Mouse (Mus musculus) neural tube, embryonic 14.5 days (tissue): ENCODE measurements around the gene Nufip2. TPM values are rescaled to one million over a fixed set of nuclear protein-coding genes. Genes with fewer than 3 reads are reported as not detected.
A peak's percentile ranks its signal among the peaks of the same experiment; 100 is the strongest.

ENCODE experiments used
- ATAC-seq: fragments of 200-750 bp; cut with Nextera tagmentation; 2 replicates; pipeline ENCODE4 v1.8.0; 2017; ENCODE audit warnings: low read depth, mild to moderate bottlenecking, moderate TSS enrichment, moderate library complexity
- H3K27ac ChIP-seq: fragments of 300-500 bp; sonication (generic); 2 replicates; pipeline ENCODE4 v1.5.1; 2014; ENCODE audit warnings: low read depth, mild to moderate bottlenecking, control low read depth, low read length, moderate library complexity, mixed read lengths
- H3K27me3 ChIP-seq: fragments of 300-500 bp; sonication (generic); 2 replicates; pipeline ENCODE4 v1.6.1; 2014; ENCODE audit warnings: low read length; ENCODE audit not compliant: control insufficient read depth, insufficient read depth
- H3K36me3 ChIP-seq: fragments of 300-500 bp; sonication (generic); 2 replicates; pipeline ENCODE4 v1.6.1; 2014; ENCODE audit warnings: low read length, mixed read lengths; ENCODE audit not compliant: control insufficient read depth, insufficient read depth
- H3K4me1 ChIP-seq: fragments of 300-500 bp; sonication (generic); 2 replicates; pipeline ENCODE4 v1.6.1; 2014; ENCODE audit warnings: low read length; ENCODE audit not compliant: control insufficient read depth, insufficient read depth
- H3K4me2 ChIP-seq: fragments of 300-500 bp; sonication (generic); 2 replicates; pipeline ENCODE4 v1.6.1; 2014; ENCODE audit warnings: mild to moderate bottlenecking, low read depth, low read length, control low read depth
- H3K4me3 ChIP-seq: fragments of 300-500 bp; sonication (generic); 2 replicates; pipeline ENCODE4 v1.5.1; 2014; ENCODE audit warnings: low read depth, low read length, control low read depth, mixed read lengths
- H3K9ac ChIP-seq: fragments of 300-500 bp; sonication (generic); replicated peaks from 2 replicates; pipeline ENCODE4 v1.6.1; 2014; ENCODE audit warnings: low read depth, mild to moderate bottlenecking, control low read depth, low read length, mixed read lengths
- H3K9me3 ChIP-seq: fragments of 300-500 bp; sonication (generic); 2 replicates; pipeline ENCODE4 v1.6.1; 2016; ENCODE audit warnings: low read length; ENCODE audit not compliant: control insufficient read depth
- WGBS: fragments of 180-500 bp; shearing (Covaris S2); extraction: QIAGEN DNeasy Blood & Tissue Kit; methylation state at CpG from one replicate; pipeline ENCODE4 v1.1.7; 2014; 5-methylcytosine and 5-hydroxymethylcytosine counted together
- polyA plus RNA-seq: library from polyadenylated mRNA; unstranded; fragments of >200 nt; fragmentation: Nextera tagmentation; extraction: Ambion mirVana; gene quantifications from 2 replicates; pipeline ENCODE4 v1.2.1, GENCODE M21; 2014

Gene Nufip2
- polyA plus RNA-seq, 1 experiment from 2014 or later: 7.3 TPM

DNA sequence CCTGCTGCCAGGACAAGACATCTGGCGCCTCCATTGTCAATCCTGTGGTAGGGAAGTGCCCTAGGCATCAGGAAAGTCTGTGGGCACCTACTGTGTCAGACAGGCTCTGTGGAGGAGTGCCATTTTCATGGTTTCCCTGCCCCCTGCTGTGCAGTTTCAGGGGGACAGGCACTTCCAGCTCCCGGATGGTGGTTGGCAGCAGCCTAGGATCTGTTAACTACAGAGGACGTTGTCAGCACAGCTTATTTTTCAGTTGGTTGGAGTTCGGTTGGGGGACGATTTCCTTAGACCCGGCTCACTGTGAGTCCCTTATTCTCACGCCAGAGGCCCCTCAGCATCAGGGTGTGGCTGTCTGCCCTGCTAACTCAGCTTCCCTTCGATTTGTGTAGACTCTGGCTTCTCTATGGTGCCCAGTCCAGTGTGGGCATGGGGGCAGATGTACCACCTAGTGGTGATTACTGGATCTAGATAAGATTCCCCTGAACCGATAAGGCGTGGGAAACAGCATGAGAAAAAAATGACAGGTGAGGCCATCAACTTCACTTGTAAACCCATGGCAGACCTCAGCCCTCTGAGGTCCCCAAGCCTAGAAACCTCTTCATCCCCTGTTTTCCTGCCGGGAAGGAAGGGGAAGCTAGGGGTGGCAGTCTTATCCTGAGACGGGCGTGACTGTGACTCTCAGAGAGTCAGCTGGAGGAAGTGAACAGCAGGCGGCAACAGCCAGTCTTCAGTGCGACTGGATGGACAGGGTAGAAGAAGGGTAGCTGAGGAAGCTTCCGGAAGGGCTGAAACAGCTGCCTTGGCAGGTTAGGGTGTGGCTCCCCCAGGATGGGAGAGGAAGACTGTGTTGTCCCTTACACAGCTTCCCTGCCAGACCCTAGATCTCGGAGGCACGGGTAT lies 98.0 kb downstream of the Nufip2 start:
- Histone ChIP-seq H3K27me3 (no peaks in the 10 kb centered on the region), H3K4me3 (no peak overlapping the region), H3K36me3 (no peaks in the 10 kb centered on the region), H3K4me2 (peak overlapping the region; percentile 14; the same call in 1 of the 2 replicates), H3K4me1 (peaks cover 36% of the 10 kb centered on the region), H3K9ac (0 out of 2 replicates have a peak overlapping the region, but pooled peaks have one; percentile 3), H3K27ac (peak overlapping the region; percentile 28), H3K9me3 (no peaks in the 10 kb centered on the region)
- peak; percentile 34; the same call in 1 of the 2 replicates for ATAC-seq
- WGBS: 57% methylated on average over 18 of the region's 18 CpGs

DNA sequence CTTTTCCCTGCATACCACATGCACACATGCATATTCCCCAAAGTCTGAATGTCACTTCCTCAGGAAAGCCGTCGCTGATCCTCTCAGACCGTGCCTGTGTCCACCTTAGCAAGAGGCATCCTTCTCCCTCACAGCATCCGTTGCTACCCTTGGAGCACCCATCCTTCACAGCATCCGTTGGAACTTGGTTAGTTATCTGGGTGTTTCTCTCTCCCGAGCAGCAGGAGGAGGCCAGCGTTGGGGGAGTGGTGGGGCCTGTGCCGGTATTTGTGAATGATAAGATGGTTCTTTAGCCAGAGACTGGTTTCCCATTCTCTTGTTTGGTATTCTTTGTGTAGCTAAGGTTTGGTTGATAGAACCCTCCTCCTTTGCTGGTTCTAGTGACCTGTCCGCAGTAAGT lies 98.9 kb downstream of the Nufip2 start:
- 89% methylated on average over 9 of the region's 9 CpGs for WGBS
- H3K4me1 ChIP-seq: peaks cover 36% of the 10 kb centered on the region

GRCm38 (mm10) chr11:77785396-77785767 lies 99.4 kb downstream of the Nufip2 start:
- whole genome bisulfite sequencing: 24% methylated on average over 5 of the region's 5 CpGs
- Histone ChIP-seq H3K27me3 (no peaks in the 10 kb centered on the region), H3K9me3 (no peaks in the 10 kb centered on the region), H3K4me1 (peaks cover 40% of the 10 kb centered on the region), H3K4me2 (no peak overlapping the region), H3K9ac (no peak overlapping the region), H3K36me3 (no peaks in the 10 kb centered on the region), H3K4me3 (no peak overlapping the region), H3K27ac (no peak overlapping the region)
- no peak for ATAC-seq

More for the DNA sequence above, 98.9 kb downstream of the Nufip2 start:
- no peak overlapping the region; the same call in 1 of the 2 replicates for H3K27ac ChIP-seq
- no peak for ATAC-seq
- no peak overlapping the region for H3K4me2 ChIP-seq
- no peaks in the 10 kb centered on the region for H3K9me3 ChIP-seq
- H3K4me3 ChIP-seq: no peak overlapping the region
- H3K27me3 ChIP-seq: no peaks in the 10 kb centered on the region
- no peaks in the 10 kb centered on the region for H3K36me3 ChIP-seq
- H3K9ac ChIP-seq: no peak overlapping the region

DNA sequence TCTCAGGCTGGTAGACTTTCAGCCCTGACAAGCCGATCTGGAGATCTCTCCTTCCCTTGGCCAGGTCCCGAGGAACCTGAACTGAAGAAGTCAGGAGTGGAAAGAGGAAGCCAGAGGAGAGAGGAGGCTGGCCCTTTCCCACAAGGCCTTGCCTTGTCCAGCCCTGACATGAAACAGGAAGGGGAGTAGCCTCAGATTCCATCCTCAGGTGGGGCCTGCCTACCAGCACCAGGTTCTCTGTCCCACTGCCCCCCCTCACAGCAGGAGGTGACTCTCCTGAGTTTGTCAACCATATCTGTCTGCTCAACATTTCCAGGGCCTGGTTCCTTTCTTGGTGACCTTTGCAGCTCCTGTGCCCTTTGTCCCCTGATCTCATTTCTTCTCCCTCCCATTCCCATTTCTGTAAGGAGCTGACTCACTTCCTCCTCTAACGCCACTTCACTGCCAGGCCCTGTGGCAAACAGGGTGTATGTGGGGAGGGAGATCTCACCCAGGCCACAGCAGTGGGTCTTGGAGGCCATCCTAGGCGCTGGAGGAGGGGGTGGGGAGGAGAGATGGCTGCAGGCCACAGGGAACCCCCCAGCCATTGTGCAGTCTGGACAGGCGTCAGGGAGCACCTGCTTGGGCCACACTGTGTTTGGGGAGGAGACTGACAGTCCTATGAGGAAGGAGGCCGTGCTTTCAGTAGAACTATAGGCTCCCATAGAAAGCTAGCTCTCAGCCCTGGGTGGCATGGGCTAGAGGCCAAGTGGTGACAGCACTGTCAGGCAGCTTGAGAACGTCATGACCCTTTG lies 100.0 kb downstream of the Nufip2 start:
- no peak overlapping the region for H3K4me2 ChIP-seq
- H3K9me3 ChIP-seq: no peaks in the 10 kb centered on the region
- no peak overlapping the region for H3K4me3 ChIP-seq
- no peak for ATAC-seq
- WGBS: 58% methylated on average over 7 of the region's 7 CpGs
- H3K4me1 ChIP-seq: peaks cover 40% of the 10 kb centered on the region
- 0 out of 2 replicates have a peak overlapping the region, but pooled peaks have one; percentile 11 for H3K9ac ChIP-seq
- H3K36me3 ChIP-seq: no peaks in the 10 kb centered on the region
- H3K27me3 ChIP-seq: no peaks in the 10 kb centered on the region
- no peak overlapping the region for H3K27ac ChIP-seq

GRCm38 (mm10) chr11:77787707-77788106 lies 101.8 kb downstream of the Nufip2 start, which contains the start of gene Gm10277:
Gene Gm10277, minus strand, starts transcription at chr11:77787747.
- Histone ChIP-seq H3K27me3 (no peaks in the 10 kb centered on the region), H3K27ac (no peak within 1 kb of the TSS), H3K4me1 (peaks cover 54% of the 10 kb centered on the region), H3K9me3 (no peaks in the 10 kb centered on the region), H3K9ac (no peak within 1 kb of the TSS), H3K4me3 (no peak within 1 kb of the TSS), H3K36me3 (no peaks in the 10 kb centered on the region), H3K4me2 (no peak within 1 kb of the TSS)
- WGBS: 86% methylated on average over 5 of the region's 5 CpGs
- no peak for ATAC-seq

DNA sequence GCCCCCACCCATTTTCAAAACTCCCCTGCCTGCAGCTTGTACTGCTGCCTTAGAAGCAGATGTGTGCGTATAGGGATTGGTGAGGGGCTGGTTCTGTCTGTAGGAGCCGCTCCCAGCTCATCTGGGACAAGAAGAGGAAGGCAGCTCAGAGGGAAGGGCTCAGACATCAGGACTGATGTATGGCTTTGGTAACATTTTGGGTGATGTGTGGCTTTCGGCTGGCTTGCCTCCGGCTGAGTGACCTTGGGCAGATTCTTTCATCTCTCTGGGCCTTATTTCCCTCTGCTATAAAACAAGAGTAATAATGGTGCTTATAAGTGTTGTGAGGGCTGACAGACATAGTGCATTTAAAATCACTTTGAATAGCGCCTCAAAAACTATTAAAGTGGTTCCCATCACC lies 103.6 kb downstream of the Nufip2 start:
- Histone ChIP-seq H3K9me3 (no peaks in the 10 kb centered on the region), H3K36me3 (no peaks in the 10 kb centered on the region), H3K4me1 (peaks cover 40% of the 10 kb centered on the region), H3K9ac (no peak overlapping the region), H3K27ac (no peak overlapping the region), H3K27me3 (no peaks in the 10 kb centered on the region), H3K4me2 (no peak overlapping the region), H3K4me3 (no peak overlapping the region)
- no peak for ATAC-seq
- 79% methylated on average over 5 of the region's 5 CpGs for WGBS

DNA sequence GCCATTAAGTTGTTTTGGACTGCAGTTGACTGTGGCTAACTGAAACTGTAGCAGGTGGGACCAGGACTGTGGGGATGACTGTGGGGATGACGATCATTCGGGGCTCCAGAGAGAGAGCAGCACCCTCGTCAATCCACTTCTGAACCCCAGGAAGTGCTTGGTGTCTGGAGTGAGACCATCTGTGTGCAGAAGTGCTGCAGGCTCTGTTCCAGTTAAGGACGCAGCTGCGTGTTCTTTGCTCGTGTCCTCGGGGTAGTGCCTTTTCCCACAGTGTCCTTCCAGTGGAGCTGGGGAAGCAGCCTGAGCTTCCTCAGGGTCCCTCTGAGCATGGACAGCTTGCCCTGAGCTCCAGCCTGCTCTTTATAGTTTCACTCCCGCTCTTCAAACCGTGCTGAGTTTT lies 104.3 kb downstream of the Nufip2 start:
- ATAC-seq: no peak
- Histone ChIP-seq H3K9ac (no peak overlapping the region), H3K4me1 (peaks cover 33% of the 10 kb centered on the region), H3K4me2 (no peak overlapping the region), H3K9me3 (no peaks in the 10 kb centered on the region), H3K27ac (peak overlapping the region; percentile 69), H3K27me3 (no peaks in the 10 kb centered on the region), H3K36me3 (no peaks in the 10 kb centered on the region), H3K4me3 (no peak overlapping the region)
- WGBS: 35% methylated on average over 9 of the region's 9 CpGs

- no peaks in the 10 kb centered on the region for H3K27me3 ChIP-seq
- peak overlapping the region; percentile 69; the same call in 1 of the 2 replicates for H3K27ac ChIP-seq
- no peak overlapping the region for H3K4me2 ChIP-seq
- no peak overlapping the region for H3K4me3 ChIP-seq
- 33% methylated on average over 8 of the region's 8 CpGs for WGBS
- no peak for ATAC-seq
- H3K4me1 ChIP-seq: peaks cover 28% of the 10 kb centered on the region
- no peaks in the 10 kb centered on the region for H3K9me3 ChIP-seq
- H3K36me3 ChIP-seq: no peaks in the 10 kb centered on the region
- H3K9ac ChIP-seq: no peak overlapping the region
Observed at GRCm38 (mm10) chr11:77791241-77791727, 105.3 kb downstream of the Nufip2 start.
